Mouse (Mus musculus) CH12F3 (cell line): Measurements from ENCODE around the gene Gm9736.
"Not testable (repeated sequence)": the region's sequence is repeated elsewhere in the genome, so short reads cannot be mapped to it uniquely, and the experiment has no call there.

Source experiments
- in situ Hi-C: fragments of 300-500 bp; cut with MboI; formaldehyde crosslinking; loops from 2 replicates; pipeline ENCODE4 v1.14.3; 2020; ENCODE audit warnings: low sequenced_read_pairs

The Gm9736 gene

GRCm38 (mm10) chr10:77751254-77751653 is at the start of gene Gm9736:
Gene Gm9736 (minus strand): TSS chr10:77751354.
- in situ Hi-C loops = not testable (repeated sequence)

- in situ Hi-C loops = no loop called here
Measured at GRCm38 (mm10) chr10:77798921-77799508, 47.9 kb upstream of the Gm9736 start, which contains the start of gene Gm19668. Gene Gm19668 (minus strand): TSS chr10:77799133.

- in situ Hi-C loops = not testable (repeated sequence)
Measured at GRCm38 (mm10) chr10:77798164-77798920, 47.2 kb upstream of the Gm9736 start.

- in situ Hi-C loops = no loop called here
Measured at GRCm38 (mm10) chr10:77797677-77798076, 46.5 kb upstream of the Gm9736 start.

- in situ Hi-C loops = no loop called here
Measured at GRCm38 (mm10) chr10:77794976-77795375, 43.8 kb upstream of the Gm9736 start, which contains the start of gene Gm9639. Gene Gm9639 (minus strand): TSS chr10:77795076.

GRCm38 (mm10) chr10:77788621-77789020 is 37.5 kb upstream of the Gm9736 start:
- in situ Hi-C loops = no loop called here

GRCm38 (mm10) chr10:77787876-77788275 is 36.7 kb upstream of the Gm9736 start, which contains the start of gene Gm7137:
Gene Gm7137 (minus strand): TSS chr10:77788200.
- in situ Hi-C loops = not testable (repeated sequence)

- in situ Hi-C loops = not testable (repeated sequence)
Measured at GRCm38 (mm10) chr10:77783396-77783795, 32.2 kb upstream of the Gm9736 start.

GRCm38 (mm10) chr10:77782442-77782841 is 31.3 kb upstream of the Gm9736 start, which contains the start of gene Gm3250:
Gene Gm3250 (minus strand): TSS chr10:77782542.
- in situ Hi-C loops = not testable (repeated sequence)

- in situ Hi-C loops = not testable (repeated sequence)
Measured at GRCm38 (mm10) chr10:77776844-77777243, 25.7 kb upstream of the Gm9736 start, which contains the start of gene Gm7138. Gene Gm7138 (minus strand): TSS chr10:77776944.

GRCm38 (mm10) chr10:77772142-77772541 is 21.0 kb upstream of the Gm9736 start:
- in situ Hi-C loops = not testable (repeated sequence)

GRCm38 (mm10) chr10:77771225-77771624 is 20.1 kb upstream of the Gm9736 start, which contains the start of gene Gm3238:
Gene Gm3238 (minus strand): TSS chr10:77771325.
- in situ Hi-C loops = not testable (repeated sequence)

- in situ Hi-C loops = no loop called here
Measured at GRCm38 (mm10) chr10:77769727-77770126, 18.6 kb upstream of the Gm9736 start.

GRCm38 (mm10) chr10:77759582-77759981 is 8.4 kb upstream of the Gm9736 start, which contains the start of gene Gm3233:
Gene Gm3233 (minus strand): TSS chr10:77759682.
- in situ Hi-C loops = not testable (repeated sequence)

- in situ Hi-C loops = no loop called here
Measured at GRCm38 (mm10) chr10:77753448-77753847, 2.3 kb upstream of the Gm9736 start.

GRCm38 (mm10) chr10:77752312-77752711 is 1.2 kb upstream of the Gm9736 start:
- in situ Hi-C loops = not testable (repeated sequence)

- in situ Hi-C loops = not testable (repeated sequence)
Measured at GRCm38 (mm10) chr10:77750686-77751085, 468 bp downstream of the Gm9736 start.

- in situ Hi-C loops = not testable (repeated sequence)
Measured at GRCm38 (mm10) chr10:77741924-77742688, 9.0 kb downstream of the Gm9736 start, which contains the start of gene Gm18596. Gene Gm18596 (minus strand): TSS chr10:77742638.

GRCm38 (mm10) chr10:77738929-77739328 is 12.2 kb downstream of the Gm9736 start:
- in situ Hi-C loops = no loop called here

GRCm38 (mm10) chr10:77735928-77736327 is 15.2 kb downstream of the Gm9736 start:
- in situ Hi-C loops = no loop called here

GRCm38 (mm10) chr10:77729241-77729640 is 21.9 kb downstream of the Gm9736 start:
- in situ Hi-C loops = no loop called here
